Mouse (Mus musculus) gastrocnemius, postnatal 10 days (tissue): Measurements from ENCODE around the gene Slc2a9. TPM values are rescaled to one million over a fixed set of nuclear protein-coding genes. Genes with fewer than 3 reads are reported as not detected.

ENCODE experiments used
- DNase-seq: peaks from one replicate; pipeline ENCODE4 v3.0.0; 2021; ENCODE audit warnings: mixed read lengths
- total RNA-seq, 2 experiments: library from RNA; stranded (reverse); gene quantifications; 2 replicates each; pipeline ENCODE4 v1.2.3; 2021

Gene Slc2a9
- total RNA-seq, 2 experiments from 2014 or later = 1.2 to 1.5 TPM

GRCm38 (mm10) chr5:38372369-38372768 is 130.6 kb downstream of the Slc2a9 start:
- no peak for DNase-seq

DNA sequence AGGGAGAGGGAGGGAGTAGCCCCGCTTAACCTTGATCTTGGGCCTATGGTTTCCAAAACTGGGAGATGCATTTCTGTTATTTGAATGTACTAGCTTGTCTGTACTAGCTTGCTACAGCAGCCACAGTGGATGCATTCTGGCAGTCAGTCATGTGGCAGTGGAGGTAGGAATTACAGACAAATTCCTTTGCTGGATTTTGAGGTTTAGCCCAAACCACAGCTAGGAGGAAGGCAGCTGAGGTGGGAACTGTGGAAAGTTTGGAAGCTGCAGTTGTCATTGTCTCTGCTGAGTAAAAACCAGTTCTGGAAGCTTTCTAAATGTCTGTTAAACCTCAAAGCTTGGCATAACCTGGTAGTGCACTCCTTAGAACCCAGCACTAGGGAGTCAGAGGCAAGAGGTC is 131.6 kb downstream of the Slc2a9 start:
- no peak for DNase-seq

DNA sequence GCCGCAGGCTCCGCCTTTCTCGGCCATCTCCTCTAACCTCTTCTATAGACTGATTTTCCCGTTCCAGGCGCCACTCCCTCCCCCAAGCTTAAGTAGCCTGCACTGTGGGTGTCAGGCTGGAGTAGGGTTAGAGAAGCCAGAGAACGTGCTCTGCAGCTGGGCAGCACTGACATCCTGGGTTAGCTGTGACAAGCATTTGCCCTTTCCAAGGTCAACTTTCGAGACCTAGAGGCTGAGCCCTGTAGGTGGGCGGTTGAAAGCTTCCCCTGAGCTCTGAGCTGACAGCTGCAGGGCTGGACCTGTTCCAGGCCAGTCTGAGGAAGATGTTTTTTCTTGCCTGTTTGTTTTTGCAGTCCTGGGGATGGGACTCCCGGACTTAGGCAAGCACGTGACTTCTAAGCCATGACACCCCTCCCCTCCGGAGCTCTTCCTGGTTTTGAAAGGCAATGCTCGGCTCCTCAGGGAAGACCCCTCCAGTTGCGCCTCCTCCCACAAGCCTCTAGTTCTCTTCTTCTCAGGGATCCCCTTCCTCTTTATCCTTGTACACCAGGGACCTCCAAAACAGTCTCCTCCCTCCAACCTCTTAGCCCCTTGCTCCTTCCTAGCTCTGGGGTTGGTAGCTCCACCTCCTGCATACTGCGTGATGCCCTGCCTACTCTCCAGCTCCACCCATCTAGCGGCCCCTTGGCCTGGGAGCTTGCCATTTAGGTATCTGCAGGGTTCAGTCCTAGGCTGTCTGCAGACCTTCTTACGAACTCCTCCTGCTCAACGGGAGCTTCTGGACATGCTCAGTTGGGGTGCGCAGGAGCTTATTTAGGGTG is 136.1 kb downstream of the Slc2a9 start:
- peak; percentile 45 for DNase-seq

DNA sequence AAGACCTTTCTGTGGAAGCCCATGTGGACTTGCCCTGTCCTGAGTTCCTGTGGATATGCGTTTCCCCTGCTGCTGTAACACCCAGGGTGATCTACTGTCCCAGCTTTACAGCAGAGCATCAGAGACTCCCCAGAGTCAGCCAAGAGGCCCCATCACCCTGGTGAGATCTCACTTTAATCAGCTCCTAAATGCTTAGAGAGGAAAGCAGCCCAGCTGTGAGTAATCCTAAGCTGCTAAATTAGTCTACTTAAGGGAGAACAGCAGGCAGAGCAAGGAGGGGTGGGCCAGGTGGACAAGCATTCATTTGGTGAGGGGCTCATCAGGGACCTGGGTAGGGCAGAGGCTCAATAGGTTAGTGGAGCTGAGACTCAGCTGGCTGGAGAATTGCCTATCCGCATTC is 137.4 kb downstream of the Slc2a9 start:
- DNase-seq = no peak

GRCm38 (mm10) chr5:38364396-38364795 is 138.5 kb downstream of the Slc2a9 start:
- no peak for DNase-seq

- no peak for DNase-seq
Observed at GRCm38 (mm10) chr5:38359716-38360115, 143.2 kb downstream of the Slc2a9 start.

GRCm38 (mm10) chr5:38356927-38357326 is 146.0 kb downstream of the Slc2a9 start:
- DNase-seq = no peak

DNA sequence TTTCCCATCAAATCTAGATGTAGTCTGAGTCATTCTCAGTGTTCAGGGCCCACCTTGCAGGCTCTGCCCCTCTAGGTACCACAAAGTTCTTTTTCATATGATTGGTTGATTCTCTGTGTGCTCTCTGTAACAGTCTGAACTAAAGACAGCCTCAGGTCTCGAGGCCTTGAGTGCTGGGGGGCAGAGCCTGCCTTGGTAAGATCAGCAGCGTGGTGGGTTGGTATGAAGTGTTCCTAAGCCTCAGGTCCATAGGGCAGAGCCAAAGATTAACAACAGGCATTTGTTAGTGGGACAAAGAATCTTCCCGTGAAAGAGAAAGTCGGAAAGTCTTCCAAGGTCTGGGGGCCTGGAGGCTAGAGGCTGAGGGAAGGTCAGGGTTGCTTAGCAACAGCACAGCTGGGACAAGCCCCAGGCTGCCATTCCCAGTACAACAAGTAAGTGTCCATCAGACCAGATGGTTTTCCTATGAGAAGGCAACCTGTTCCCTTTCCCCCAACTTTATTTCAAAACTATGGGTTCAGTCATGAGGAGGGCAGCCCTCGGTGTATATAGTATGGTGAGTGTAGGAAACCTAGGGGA is 152.5 kb downstream of the Slc2a9 start:
- no peak for DNase-seq

- peak; percentile 23 for DNase-seq
Observed at GRCm38 (mm10) chr5:38346646-38347432, 156.1 kb downstream of the Slc2a9 start.

GRCm38 (mm10) chr5:38343101-38343500 is 159.8 kb downstream of the Slc2a9 start:
- DNase-seq = no peak

- DNase-seq = no peak
Observed at GRCm38 (mm10) chr5:38334582-38334981, 168.4 kb downstream of the Slc2a9 start.

GRCm38 (mm10) chr5:38333381-38333780 is 169.6 kb downstream of the Slc2a9 start:
- DNase-seq = no peak

GRCm38 (mm10) chr5:38318966-38319786 is 183.8 kb downstream of the Slc2a9 start, which contains the start of gene Drd5:
TSS of gene Drd5 (plus strand) at chr5:38319367.
- DNase-seq = no peak

- DNase-seq = no peak
Observed at GRCm38 (mm10) chr5:38309795-38310194, 193.1 kb downstream of the Slc2a9 start.

DNA sequence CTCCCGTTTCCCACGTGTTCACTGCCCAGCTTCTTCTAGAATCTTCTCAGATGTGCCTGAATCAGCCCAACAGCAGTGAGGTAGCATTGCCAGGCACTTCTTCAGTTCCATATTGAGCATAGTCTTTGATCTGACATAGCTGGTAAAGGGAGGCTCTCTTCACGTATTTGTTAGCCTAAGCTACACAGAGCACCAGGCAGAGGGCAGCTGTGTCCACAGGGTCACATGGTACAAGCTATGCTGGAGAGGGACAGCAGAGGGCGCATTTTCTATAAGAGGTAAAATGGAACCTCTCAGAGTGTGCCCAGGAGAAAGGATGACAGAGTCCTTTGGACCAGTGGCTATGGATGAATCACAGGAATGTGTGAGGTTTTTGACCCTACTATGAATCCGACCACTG is 194.1 kb downstream of the Slc2a9 start:
- peak; percentile 42 for DNase-seq

GRCm38 (mm10) chr5:38307255-38308101 is 195.5 kb downstream of the Slc2a9 start:
- DNase-seq = peak; percentile 92

GRCm38 (mm10) chr5:38305241-38305640 is 197.7 kb downstream of the Slc2a9 start:
- DNase-seq = no peak

- no peak for DNase-seq
Observed at GRCm38 (mm10) chr5:38302651-38303050, 200.3 kb downstream of the Slc2a9 start.

- no peak for DNase-seq
Observed at GRCm38 (mm10) chr5:38301761-38302411, 201.1 kb downstream of the Slc2a9 start.
